Mouse (Mus musculus): Measurements from ENCODE around the gene Tas1r3.
A peak's percentile ranks its signal among the peaks of the same experiment; 100 is the strongest.

Tas1r3 gene

GRCm38 (mm10) chr4:155887674-155888073 lies 24.5 kb upstream of the Tas1r3 start:
- no peak for DNase-seq (ENCODE audit: low spot score in 2 of 2)

- DNase-seq (ENCODE audit: low spot score in 2 of 2) = no peak
Observed at GRCm38 (mm10) chr4:155886330-155886729, 23.2 kb upstream of the Tas1r3 start.

- DNase-seq (ENCODE audit: low spot score in 2 of 2) = no peak
Observed at GRCm38 (mm10) chr4:155883587-155883986, 20.4 kb upstream of the Tas1r3 start.

GRCm38 (mm10) chr4:155871404-155871803 lies 8.2 kb upstream of the Tas1r3 start:
- no peak for DNase-seq (ENCODE audit: low spot score in 2 of 2)

GRCm38 (mm10) chr4:155869317-155870033 lies 6.3 kb upstream of the Tas1r3 start, which contains the start of the genes Cptp and Ints11:
Gene Cptp (minus strand): TSS chr4:155869440.
Gene Ints11 (plus strand): TSS chr4:155869546.
- peak; percentile 92 to 96 for DNase-seq (ENCODE audit: low spot score in 2 of 2)

GRCm38 (mm10) chr4:155868614-155869298 lies 5.6 kb upstream of the Tas1r3 start:
- DNase-seq (ENCODE audit: low spot score in 2 of 2) = peak; percentile 29 to 43

- no peak for DNase-seq (ENCODE audit: low spot score in 2 of 2)
Observed at GRCm38 (mm10) chr4:155861787-155862186, 1.4 kb downstream of the Tas1r3 start.

GRCm38 (mm10) chr4:155859318-155859717 lies 3.8 kb downstream of the Tas1r3 start:
- DNase-seq (ENCODE audit: low spot score in 2 of 2) = no peak

GRCm38 (mm10) chr4:155856881-155857280 lies 6.3 kb downstream of the Tas1r3 start:
- DNase-seq (ENCODE audit: low spot score in 2 of 2) = no peak

- no peak for DNase-seq (ENCODE audit: low spot score in 2 of 2)
Observed at GRCm38 (mm10) chr4:155856071-155856470, 7.1 kb downstream of the Tas1r3 start.

GRCm38 (mm10) chr4:155854991-155855390 lies 8.2 kb downstream of the Tas1r3 start:
- no peak for DNase-seq (ENCODE audit: low spot score in 2 of 2)

- DNase-seq (ENCODE audit: low spot score in 2 of 2) = no peak
Observed at GRCm38 (mm10) chr4:155853421-155853820, 9.7 kb downstream of the Tas1r3 start.

GRCm38 (mm10) chr4:155851951-155852411 lies 11.2 kb downstream of the Tas1r3 start:
- DNase-seq (ENCODE audit: low spot score in 2 of 2) = no peak

GRCm38 (mm10) chr4:155851368-155851767 lies 11.8 kb downstream of the Tas1r3 start:
- no peak for DNase-seq (ENCODE audit: low spot score in 2 of 2)

- no peak for DNase-seq (ENCODE audit: low spot score in 2 of 2)
Observed at GRCm38 (mm10) chr4:155849792-155850451, 13.2 kb downstream of the Tas1r3 start.

- DNase-seq (ENCODE audit: low spot score in 2 of 2) = no peak
Observed at GRCm38 (mm10) chr4:155849391-155849790, 13.8 kb downstream of the Tas1r3 start.

GRCm38 (mm10) chr4:155848434-155849095 lies 14.6 kb downstream of the Tas1r3 start:
- no peak for DNase-seq (ENCODE audit: low spot score in 2 of 2)

GRCm38 (mm10) chr4:155847591-155848352 lies 15.4 kb downstream of the Tas1r3 start:
- no peak for DNase-seq (ENCODE audit: low spot score in 2 of 2)

GRCm38 (mm10) chr4:155846871-155847578 lies 16.1 kb downstream of the Tas1r3 start, which contains the start of gene Dvl1:
Gene Dvl1 (plus strand): TSS chr4:155847402.
- DNase-seq (ENCODE audit: low spot score in 2 of 2) = peak; percentile 92

- DNase-seq (ENCODE audit: low spot score in 2 of 2) = no peak
Observed at GRCm38 (mm10) chr4:155843231-155843630, 19.9 kb downstream of the Tas1r3 start.
